Mouse (Mus musculus) CH12.LX (cell line): Measurements from ENCODE around the gene Ndufs6. TPM values are rescaled to one million over a fixed set of nuclear protein-coding genes. Genes with fewer than 3 reads are reported as not detected.

Source experiments
- DNase-seq: peaks from one replicate; pipeline ENCODE4 v3.0.0-alpha.2; 2013; ENCODE audit errors: extremely low read depth
- H3K27ac ChIP-seq: 2 replicates; pipeline ENCODE4 v1.5.1; 2012; ENCODE audit warnings: low read depth, mild to moderate bottlenecking, control low read depth, moderate library complexity; ENCODE audit not compliant: insufficient read depth
- H3K27me3 ChIP-seq: replicated peaks from 2 replicates; pipeline ENCODE3; 2012; ENCODE audit warnings: inconsistent platforms
- H3K36me3 ChIP-seq, 2 experiments: replicated peaks in 1 of 2; 2 replicates each; pipeline versions ENCODE3 to v1.6.1; 2012; ENCODE audit warnings: inconsistent platforms in 1 of 2, low read length in 1 of 2, mild to moderate bottlenecking in 1 of 2, mixed read lengths in 1 of 2, moderate library complexity in 1 of 2; ENCODE audit not compliant: control insufficient read depth in 1 of 2, insufficient read depth in 1 of 2
- H3K4me1 ChIP-seq, 2 experiments: 2 replicates each; pipeline ENCODE4 v1.6.1; 2012; ENCODE audit warnings: inconsistent platforms in 1 of 2, moderate library complexity in 1 of 2; ENCODE audit not compliant: insufficient read depth in 2 of 2, control insufficient read depth in 1 of 2
- H3K4me2 ChIP-seq: 2 replicates; pipeline ENCODE4 v1.6.1; 2012; ENCODE audit warnings: low read depth, mild to moderate bottlenecking, control low read depth; ENCODE audit not compliant: poor library complexity, insufficient read depth, severe bottlenecking
- H3K4me3 ChIP-seq, 3 experiments: fragments of 150-350 bp in 1 of 3; sonication (generic) in 1 of 3; replicated peaks in 1 of 3; 2 replicates each; pipeline versions ENCODE3 to v1.5.1; 2011 to 2012; ENCODE audit warnings: low read depth in 2 of 3, low read length in 2 of 3, mild to moderate bottlenecking in 2 of 3, moderate library complexity in 2 of 3, control low read depth in 1 of 3, improper control_type of control experiment in 1 of 3, inconsistent platforms in 1 of 3, mixed read lengths in 1 of 3; ENCODE audit not compliant: poor library complexity in 1 of 3
- H3K79me2 ChIP-seq: replicated peaks from 2 replicates; pipeline ENCODE4 v1.6.1; 2012; ENCODE audit warnings: mild to moderate bottlenecking, moderate library complexity; ENCODE audit not compliant: control insufficient read depth, poor library complexity, insufficient read depth, severe bottlenecking; ENCODE audit errors: extremely low read depth
- H3K9ac ChIP-seq: 2 replicates; pipeline ENCODE4 v1.6.1; 2012; ENCODE audit warnings: low read depth, mild to moderate bottlenecking, control low read depth, moderate library complexity; ENCODE audit not compliant: insufficient read depth
- H3K9me3 ChIP-seq: replicated peaks from 2 replicates; pipeline ENCODE3; 2012; ENCODE audit warnings: low read length, inconsistent platforms, mixed read lengths
- BHLHE40 ChIP-seq: IDR thresholded peaks from 2 replicates; pipeline ENCODE4 v1.6.1; 2011; ENCODE audit warnings: mild to moderate bottlenecking, low read depth, low read length, improper control_type of control experiment
- CHD1 ChIP-seq: IDR thresholded peaks from 2 replicates; pipeline ENCODE4 v1.6.1; 2012; ENCODE audit warnings: low read depth, low read length, improper control_type of control experiment, inconsistent platforms
- CHD2 ChIP-seq: IDR thresholded peaks from 2 replicates; pipeline ENCODE4 v1.6.1; 2011; ENCODE audit warnings: low read length, improper control_type of control experiment
- EP300 ChIP-seq: IDR thresholded peaks from 2 replicates; pipeline ENCODE4 v1.6.1; 2011; ENCODE audit warnings: low read length, improper control_type of control experiment
- ETS1 ChIP-seq: conservative IDR thresholded peaks from 2 replicates; pipeline ENCODE4 v1.6.1; 2012; ENCODE audit warnings: low read depth, mild to moderate bottlenecking, inconsistent platforms, low read length, improper control_type of control experiment, moderate library complexity
- GABPA ChIP-seq: IDR thresholded peaks from 2 replicates; pipeline ENCODE4 v1.6.1; 2012; ENCODE audit warnings: low read depth, low read length, improper control_type of control experiment, inconsistent platforms; ENCODE audit not compliant: insufficient replicate concordance
- HCFC1 ChIP-seq: IDR thresholded peaks from 2 replicates; pipeline ENCODE4 v1.6.1; 2012; ENCODE audit warnings: low read depth, mild to moderate bottlenecking, inconsistent platforms, low read length, improper control_type of control experiment
- JUND ChIP-seq: conservative IDR thresholded peaks from 2 replicates; pipeline ENCODE4 v1.6.1; 2011; ENCODE audit warnings: low read depth, low read length, improper control_type of control experiment
- MAZ ChIP-seq: IDR thresholded peaks from 2 replicates; pipeline ENCODE4 v1.6.1; 2012; ENCODE audit warnings: low read depth, mild to moderate bottlenecking, inconsistent platforms, low read length, improper control_type of control experiment, moderate library complexity
- MEF2A ChIP-seq: IDR thresholded peaks from 2 replicates; pipeline ENCODE4 v1.6.1; 2014; ENCODE audit warnings: low read depth, mild to moderate bottlenecking, inconsistent platforms, low read length, improper control_type of control experiment, borderline replicate concordance
- MYC ChIP-seq: IDR thresholded peaks from 2 replicates; pipeline ENCODE4 v1.6.1; 2011; ENCODE audit warnings: low read depth, mild to moderate bottlenecking, improper control_type of control experiment, low read length
- NRF1 ChIP-seq: IDR thresholded peaks from 2 replicates; pipeline ENCODE4 v1.6.1; 2014; ENCODE audit warnings: low read depth, mild to moderate bottlenecking, inconsistent platforms, low read length, improper control_type of control experiment, moderate library complexity
- POLR2AphosphoS2 ChIP-seq: IDR thresholded peaks from 2 replicates; pipeline ENCODE4 v1.6.1; 2011; ENCODE audit warnings: low read depth, low read length, improper control_type of control experiment
- RAD21 ChIP-seq: IDR thresholded peaks from 2 replicates; pipeline ENCODE4 v1.6.1; 2011; ENCODE audit warnings: low read depth, mild to moderate bottlenecking, low read length, improper control_type of control experiment, moderate library complexity
- RCOR1 ChIP-seq: conservative IDR thresholded peaks from 2 replicates; pipeline ENCODE4 v1.6.1; 2012; ENCODE audit warnings: low read depth, mild to moderate bottlenecking, inconsistent platforms, low read length, improper control_type of control experiment
- TCF12 ChIP-seq: IDR thresholded peaks from 2 replicates; pipeline ENCODE4 v1.6.1; 2014; ENCODE audit warnings: low read depth, mild to moderate bottlenecking, inconsistent platforms, low read length, improper control_type of control experiment
- UBTF ChIP-seq: IDR thresholded peaks from 2 replicates; pipeline ENCODE4 v1.6.1; 2012; ENCODE audit warnings: low read depth, mild to moderate bottlenecking, inconsistent platforms, low read length, improper control_type of control experiment, moderate library complexity
- USF2 ChIP-seq: conservative IDR thresholded peaks from 2 replicates; pipeline ENCODE4 v1.6.1; 2011; ENCODE audit warnings: low read depth, low read length, improper control_type of control experiment
- ZC3H11A ChIP-seq: IDR thresholded peaks from 2 replicates; pipeline ENCODE4 v1.6.1; 2012; ENCODE audit warnings: low read depth, mild to moderate bottlenecking, inconsistent platforms, low read length, improper control_type of control experiment
- ZKSCAN1 ChIP-seq: IDR thresholded peaks from 2 replicates; pipeline ENCODE4 v1.6.1; 2012; ENCODE audit warnings: low read depth, inconsistent platforms, low read length, improper control_type of control experiment, borderline replicate concordance
- dilution Hi-C: fragments of 300-500 bp; cut with MboI; formaldehyde crosslinking; loops from 2 replicates; pipeline ENCODE4 v1.14.3; 2020; ENCODE audit warnings: low sequenced_read_pairs; ENCODE audit not compliant: extremely low pct_unique_long_range_greater_than_20kb, extremely low pct_ligation_motif_present
- in situ Hi-C: fragments of 300-500 bp; cut with MboI; formaldehyde crosslinking; loops from 3 replicates; pipeline ENCODE4 v1.14.3; 2019; ENCODE audit warnings: low sequenced_read_pairs, low pct_ligation_motif_present, low pct_unique_long_range_greater_than_20kb, mixed read lengths
- polyA plus RNA-seq: library from polyadenylated mRNA; unstranded; fragments of >175 nt; gene quantifications from 2 replicates; pipeline ENCODE4 v1.2.1, GENCODE M21; 2012; ENCODE audit warnings: low read depth; ENCODE audit not compliant: insufficient read length
- total RNA-seq, 2 experiments: library from RNA; depleted of rRNA; stranded (reverse); fragments of 300-350 nt in 1 of 2; fragments of >200 nt in 1 of 2; gene quantifications; 2 replicates each; pipeline ENCODE4 v1.2.3; 2012 to 2014

Gene Ndufs6
- total and polyA plus RNA-seq, 3 experiments, result 165 to 190 (median 182) TPM

DNA sequence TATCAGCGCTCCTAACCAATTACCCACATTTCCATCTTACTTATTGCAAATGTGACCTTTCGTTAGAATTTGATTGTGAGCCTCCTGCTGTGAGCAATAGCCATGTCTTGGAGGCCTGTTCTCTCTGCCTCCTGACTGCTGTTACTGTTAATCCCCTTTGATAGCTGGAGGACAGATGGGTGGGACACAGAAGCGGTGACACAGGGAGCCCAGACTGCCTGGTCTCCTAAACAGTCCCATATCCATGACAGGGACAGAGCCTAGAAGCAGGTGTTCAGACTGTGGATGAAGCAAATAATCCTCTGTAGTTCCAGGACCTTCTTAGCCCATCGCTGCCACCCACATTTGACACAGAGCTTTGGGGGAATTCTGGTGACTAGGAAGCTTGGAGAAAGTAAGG lies 21.9 kb downstream of the Ndufs6 start:
- Histone ChIP-seq H3K4me2 (no peak overlapping the region), H3K9ac (no peak overlapping the region), H3K36me3 (no peaks in the 10 kb centered on the region), H3K79me2 (no peaks in the 10 kb centered on the region), H3K4me3 (no peak overlapping the region)
- no peak for DNase-seq
- no peak for TF ChIP-seq JUND
- no peak for TF ChIP-seq MYC
- no peak for TF ChIP-seq EP300
- no peak for TF ChIP-seq UBTF
- no peak for TF ChIP-seq HCFC1
- TF ChIP-seq, all 38 proteins: peak for 0
- in situ Hi-C loops, result loop anchor here (5.0 to 25.0 kb wide), 2 partner anchors 54 to 219 kb away; no protein-coding TSS in a partner anchor
- no peak overlapping the region for H3K27ac ChIP-seq
- H3K4me1 ChIP-seq, result peaks cover 11 to 43% of the 10 kb centered on the region in 2 experiments
- no peaks in the 10 kb centered on the region for H3K27me3 ChIP-seq
- H3K9me3 ChIP-seq, result no peaks in the 10 kb centered on the region
- dilution Hi-C loops, result no loop called here

DNA sequence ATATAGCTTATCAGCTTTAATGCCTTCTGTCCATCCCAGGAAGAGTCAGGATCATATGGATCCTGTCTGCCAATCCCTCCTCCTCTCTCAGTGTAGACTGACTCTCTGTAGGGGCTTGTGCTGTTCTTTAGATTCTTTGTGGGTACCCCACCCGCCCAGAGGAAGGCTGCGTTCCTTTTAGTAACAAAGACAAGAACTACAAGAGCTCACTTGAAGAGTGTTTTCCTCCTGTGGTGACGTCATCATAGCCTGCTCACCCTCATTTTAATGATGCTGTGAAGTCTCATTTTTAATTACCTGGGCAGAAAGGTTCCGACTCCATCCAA lies 22.3 kb downstream of the Ndufs6 start:
- dilution Hi-C loops, result no loop called here
- Histone ChIP-seq H3K9ac (no peak overlapping the region), H3K27me3 (no peaks in the 10 kb centered on the region), H3K9me3 (no peaks in the 10 kb centered on the region), H3K4me3 (no peak overlapping the region), H3K36me3 (no peaks in the 10 kb centered on the region), H3K4me2 (no peak overlapping the region), H3K79me2 (no peaks in the 10 kb centered on the region), H3K4me1 (peaks cover 11 to 43% of the 10 kb centered on the region in 2 experiments), H3K27ac (no peak overlapping the region)
- in situ Hi-C loops, result loop anchor here (5.0 to 25.0 kb wide), 2 partner anchors 54 to 219 kb away; no protein-coding TSS in a partner anchor
- TF ChIP-seq BHLHE40, result no peak
- TF ChIP-seq USF2, result no peak
- TF ChIP-seq ZKSCAN1, result no peak
- no peak for TF ChIP-seq CHD1
- TF ChIP-seq ZC3H11A, result no peak
- TF ChIP-seq GABPA, result no peak
- TF ChIP-seq NRF1, result no peak
- no peak for TF ChIP-seq ETS1
- no peak for TF ChIP-seq JUND
- TF ChIP-seq RAD21, result no peak
- TF ChIP-seq CHD2, result no peak
- no peak for TF ChIP-seq POLR2AphosphoS2
- TF ChIP-seq EP300, result no peak
- no peak for TF ChIP-seq MEF2A
- no peak for TF ChIP-seq TCF12
- no peak for TF ChIP-seq RCOR1
- TF ChIP-seq MAZ, result no peak
- no peak for DNase-seq
